Mouse (Mus musculus): ENCODE data around the gene Ccdc8.

Gene Ccdc8

GRCm38 (mm10) chr7:16974018-16974417 is 18.5 kb upstream of the Ccdc8 start:
- peak in 1 of 2 experiments; percentile 34 for DNase-seq (ENCODE audit: low spot score in 2 of 2)

GRCm38 (mm10) chr7:16976298-16976697 is 16.2 kb upstream of the Ccdc8 start:
- no peak for DNase-seq (ENCODE audit: low spot score in 2 of 2)

- DNase-seq (ENCODE audit: low spot score in 2 of 2): no peak
Observed at GRCm38 (mm10) chr7:16978173-16978572, 14.3 kb upstream of the Ccdc8 start.

GRCm38 (mm10) chr7:16978593-16978992 is 13.9 kb upstream of the Ccdc8 start:
- DNase-seq (ENCODE audit: low spot score in 2 of 2): no peak

- no peak for DNase-seq (ENCODE audit: low spot score in 2 of 2)
Observed at GRCm38 (mm10) chr7:16980348-16980747, 12.2 kb upstream of the Ccdc8 start.

GRCm38 (mm10) chr7:16982859-16983568 is 9.5 kb upstream of the Ccdc8 start, which contains the start of gene Gm42372:
Gene Gm42372 (plus strand): TSS chr7:16983086.
- DNase-seq (ENCODE audit: low spot score in 2 of 2): peak; percentile 72 to 78

- no peak for DNase-seq (ENCODE audit: low spot score in 2 of 2)
Observed at GRCm38 (mm10) chr7:16987541-16988149, 4.9 kb upstream of the Ccdc8 start.

- DNase-seq (ENCODE audit: low spot score in 2 of 2): peak in 1 of 2 experiments; percentile 63
Observed at GRCm38 (mm10) chr7:16988405-16988804, 4.1 kb upstream of the Ccdc8 start.

- DNase-seq (ENCODE audit: low spot score in 2 of 2): no peak
Observed at GRCm38 (mm10) chr7:16990006-16990744, 2.3 kb upstream of the Ccdc8 start.

- no peak for DNase-seq (ENCODE audit: low spot score in 2 of 2)
Observed at GRCm38 (mm10) chr7:16991681-16992450, 642 bp upstream of the Ccdc8 start.

GRCm38 (mm10) chr7:16993651-16994399 is 1.3 kb downstream of the Ccdc8 start:
- DNase-seq (ENCODE audit: low spot score in 2 of 2): peak in 1 of 2 experiments; percentile 48

- no peak for DNase-seq (ENCODE audit: low spot score in 2 of 2)
Observed at GRCm38 (mm10) chr7:16994400-16994799, 1.9 kb downstream of the Ccdc8 start.

- no peak for DNase-seq (ENCODE audit: low spot score in 2 of 2)
Observed at GRCm38 (mm10) chr7:16995345-16995744, 2.8 kb downstream of the Ccdc8 start.

- no peak for DNase-seq (ENCODE audit: low spot score in 2 of 2)
Observed at GRCm38 (mm10) chr7:16999233-16999632, 6.7 kb downstream of the Ccdc8 start.

- DNase-seq (ENCODE audit: low spot score in 2 of 2): peak; percentile 95 to 97
Observed at GRCm38 (mm10) chr7:16999650-17000049, 7.1 kb downstream of the Ccdc8 start.

GRCm38 (mm10) chr7:17002375-17003195 is 10.1 kb downstream of the Ccdc8 start:
- peak; percentile 69 to 90 for DNase-seq (ENCODE audit: low spot score in 2 of 2)

GRCm38 (mm10) chr7:17003230-17003960 is 10.9 kb downstream of the Ccdc8 start:
- DNase-seq (ENCODE audit: low spot score in 2 of 2): no peak

GRCm38 (mm10) chr7:17004716-17005115 is 12.2 kb downstream of the Ccdc8 start:
- DNase-seq (ENCODE audit: low spot score in 2 of 2): no peak

- peak in 1 of 2 experiments; percentile 24 for DNase-seq (ENCODE audit: low spot score in 2 of 2)
Observed at GRCm38 (mm10) chr7:17007300-17007699, 14.8 kb downstream of the Ccdc8 start.
